Mouse (Mus musculus) cerebellum, adult 8-10 months (tissue): ENCODE data around the gene Itga9.
"Not testable (repeated sequence)": the region's sequence is repeated elsewhere in the genome, so short reads cannot be mapped to it uniquely, and the experiment has no call there.

Experiments
- DNase-seq: peaks from one replicate; pipeline ENCODE4 v3.0.0; 2022

Gene Itga9

GRCm38 (mm10) chr9:118606148-118606816 is at the start of gene Itga9:
TSS of gene Itga9 (plus strand) at chr9:118606690.
- DNase-seq, result peak; percentile 30

GRCm38 (mm10) chr9:118556951-118557780 is 49.3 kb upstream of the Itga9 start:
- DNase-seq, result no peak

- DNase-seq, result no peak
These were observed 43.1 kb upstream of the Itga9 start for GRCm38 (mm10) chr9:118563356-118563755.

- DNase-seq, result no peak
These were observed 42.6 kb upstream of the Itga9 start for GRCm38 (mm10) chr9:118563866-118564265.

GRCm38 (mm10) chr9:118564696-118565095 is 41.8 kb upstream of the Itga9 start:
- no peak for DNase-seq

- no peak for DNase-seq
These were observed 37.2 kb upstream of the Itga9 start for GRCm38 (mm10) chr9:118569328-118569727.

- no peak for DNase-seq
These were observed 35.6 kb upstream of the Itga9 start for GRCm38 (mm10) chr9:118570865-118571264.

GRCm38 (mm10) chr9:118571701-118572100 is 34.8 kb upstream of the Itga9 start:
- DNase-seq, result peak; percentile 28

GRCm38 (mm10) chr9:118574911-118575310 is 31.6 kb upstream of the Itga9 start:
- DNase-seq, result peak; percentile 48

GRCm38 (mm10) chr9:118580371-118580770 is 26.1 kb upstream of the Itga9 start:
- no peak for DNase-seq

- DNase-seq, result no peak
These were observed 23.7 kb upstream of the Itga9 start for GRCm38 (mm10) chr9:118582757-118583156.

- no peak for DNase-seq
These were observed 21.7 kb upstream of the Itga9 start for GRCm38 (mm10) chr9:118584838-118585237.

GRCm38 (mm10) chr9:118585998-118586397 is 20.5 kb upstream of the Itga9 start:
- no peak for DNase-seq

- no peak for DNase-seq
These were observed 19.4 kb upstream of the Itga9 start for GRCm38 (mm10) chr9:118587115-118587514.

- no peak for DNase-seq
These were observed 17.2 kb upstream of the Itga9 start for GRCm38 (mm10) chr9:118589249-118589648.

GRCm38 (mm10) chr9:118590230-118590629 is 16.3 kb upstream of the Itga9 start:
- no peak for DNase-seq

GRCm38 (mm10) chr9:118591633-118592032 is 14.9 kb upstream of the Itga9 start:
- DNase-seq, result no peak

- no peak for DNase-seq
These were observed 13.8 kb upstream of the Itga9 start for GRCm38 (mm10) chr9:118592585-118593249.

GRCm38 (mm10) chr9:118593443-118593842 is 13.0 kb upstream of the Itga9 start:
- DNase-seq, result no peak

- DNase-seq, result no peak
These were observed 9.7 kb upstream of the Itga9 start for GRCm38 (mm10) chr9:118596767-118597166.

GRCm38 (mm10) chr9:118600393-118600792 is 6.1 kb upstream of the Itga9 start:
- not testable (repeated sequence) for DNase-seq

- DNase-seq, result no peak
These were observed 3.9 kb upstream of the Itga9 start for GRCm38 (mm10) chr9:118602576-118602975.

GRCm38 (mm10) chr9:118606817-118607371 is 404 bp downstream of the Itga9 start:
- no peak for DNase-seq
